In the genomic region with DNA sequence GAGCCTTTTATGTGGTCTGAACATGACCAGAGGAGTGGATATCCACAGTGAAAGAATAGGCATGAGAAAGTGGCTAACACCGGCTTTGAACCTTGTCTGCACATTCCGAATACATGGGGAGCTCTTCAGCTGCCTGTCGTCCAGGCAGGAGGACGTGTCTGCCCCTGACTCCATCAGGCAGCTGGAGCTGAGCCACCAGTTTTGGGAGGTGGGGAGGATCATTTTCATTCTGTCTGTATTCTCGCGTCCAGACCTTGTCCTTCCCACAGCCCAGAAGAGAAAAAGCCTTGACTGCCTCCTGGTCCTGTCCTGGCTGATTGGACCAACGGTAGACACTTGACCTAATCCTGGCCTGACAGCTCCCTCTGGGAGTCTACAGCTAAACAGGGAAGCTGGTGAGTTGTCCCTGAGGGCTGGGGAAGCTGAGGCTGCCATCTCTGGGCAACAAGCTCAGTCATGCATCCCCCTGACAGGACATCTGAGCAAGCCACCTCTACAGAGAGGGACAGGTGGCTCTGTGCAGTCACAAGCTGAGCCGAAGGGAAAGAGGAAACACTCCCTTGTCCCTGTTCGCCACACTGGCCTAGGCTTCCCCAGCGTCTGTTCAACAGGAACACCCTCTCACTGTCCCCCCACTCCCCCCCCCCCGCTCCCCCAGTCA, we compare ENCODE assay signal across 13 mouse cellular contexts.
DNase-seq lines count a peak whose midpoint lies in the region; ATAC-seq and TF ChIP-seq lines count a peak whose summit lies in the region.
"Had no signal": no experiment of that assay in that cellular context is flagged by ENCODE, and none has a peak within 500 bp of the region (broad histone marks: within the 10 kb centered on the region; RNA-seq: fewer than 3 reads in every experiment).

No protein-coding gene starts in this region.

- WGBS in hindbrain, embryonic 10.5 days: 19% methylated on average over 11 of the region's 11 CpGs
- 22% methylated on average over 11 of the region's 11 CpGs for WGBS in hindbrain, embryonic 11.5 days
- 18% methylated on average over 11 of the region's 11 CpGs for WGBS in hindbrain, embryonic 16.5 days
- 53% methylated on average over 11 of the region's 11 CpGs for WGBS in kidney, adult 2 months

- no peak for TF ChIP-seq CTCF in kidney, adult 2 months (conservative IDR thresholded peaks at IDR 0.05; ENCODE audit: insufficient read depth, insufficient read length, low read depth, low read length)

- no peak for DNase-seq in hindbrain, embryonic 10.5 days (ENCODE audit: low spot score)
- no peak for DNase-seq in hindbrain, embryonic 11.5 days (ENCODE audit: low spot score)
- peak; percentile 51 for DNase-seq in retina, embryonic 14.5 days (ENCODE audit: low spot score)
- DNase-seq in kidney, adult 2 months: no peak
- DNase-seq in gastrocnemius, postnatal 25 days: no peak
- DNase-seq: heart, adult 2 months; kidney, adult 18-20 months; lung, adult 2 months had no signal

- no peak overlapping the region for H3K9ac ChIP-seq in hindbrain, embryonic 11.5 days (ENCODE audit: low read depth, low read length)
- no peak overlapping the region for H3K9ac ChIP-seq in hindbrain, embryonic 16.5 days (ENCODE audit: low read depth, low read length)
- H3K9ac ChIP-seq: limb, embryonic 15.5 days had no signal

- H3K36me3 ChIP-seq in hindbrain, embryonic 10.5 days: no peaks in the 10 kb centered on the region
- H3K36me3 ChIP-seq in hindbrain, embryonic 11.5 days (ENCODE audit: control insufficient read depth, insufficient read depth, low read length): no peaks in the 10 kb centered on the region
- no peaks in the 10 kb centered on the region for H3K36me3 ChIP-seq in hindbrain, embryonic 16.5 days (ENCODE audit: control insufficient read depth, insufficient read depth, low read length)
- no peaks in the 10 kb centered on the region for H3K36me3 ChIP-seq in kidney, adult 2 months (ENCODE audit: control insufficient read depth, insufficient read depth, low read length)
- H3K36me3 ChIP-seq: forebrain, embryonic 10.5 days; limb, embryonic 15.5 days had no signal

- H3K4me3 ChIP-seq in hindbrain, embryonic 10.5 days: no peak overlapping the region
- no peak overlapping the region for H3K4me3 ChIP-seq in hindbrain, embryonic 11.5 days (ENCODE audit: low read depth, low read length)
- H3K4me3 ChIP-seq in hindbrain, embryonic 16.5 days (ENCODE audit: low read length): no peak overlapping the region
- no peak overlapping the region for H3K4me3 ChIP-seq in kidney, adult 2 months (ENCODE audit: insufficient read depth, low read depth, low read length)
- H3K4me3 ChIP-seq: forebrain, embryonic 10.5 days; heart, adult 2 months; limb, embryonic 15.5 days had no signal

- H3K9me3 ChIP-seq in hindbrain, embryonic 10.5 days: no peaks in the 10 kb centered on the region
- H3K9me3 ChIP-seq in hindbrain, embryonic 11.5 days (ENCODE audit: control insufficient read depth, low read length): no peaks in the 10 kb centered on the region
- H3K9me3 ChIP-seq in hindbrain, embryonic 16.5 days (ENCODE audit: control insufficient read depth, low read length): no peaks in the 10 kb centered on the region
- H3K9me3 ChIP-seq: forebrain, embryonic 10.5 days; limb, embryonic 15.5 days had no signal

- H3K27ac ChIP-seq in hindbrain, embryonic 10.5 days: peak overlapping the region; percentile 54; the same call in 1 of the 2 replicates
- H3K27ac ChIP-seq in hindbrain, embryonic 11.5 days (ENCODE audit: low read depth, low read length): no peak overlapping the region
- H3K27ac ChIP-seq in hindbrain, embryonic 16.5 days (ENCODE audit: low read depth, low read length): peak overlapping the region; percentile 52; the same call in 1 of the 2 replicates
- H3K27ac ChIP-seq in kidney, adult 2 months (ENCODE audit: insufficient read depth, low read depth, low read length): no peak overlapping the region
- H3K27ac ChIP-seq: forebrain, embryonic 10.5 days; heart, adult 2 months; limb, embryonic 15.5 days; macrophage had no signal

- no peak for TF ChIP-seq POLR2A in kidney, adult 2 months (IDR thresholded peaks at IDR 0.05; ENCODE audit: low read depth, low read length)

- ATAC-seq in hindbrain, embryonic 11.5 days (ENCODE audit: low FRiP score): no peak
- ATAC-seq in common myeloid progenitor, adult 5-6 weeks (replicated peaks; ENCODE audit: low read depth, poor library complexity, severe bottlenecking): peak; percentile 78
- ATAC-seq in hindbrain, embryonic 16.5 days: peak; percentile 34; the same call in 1 of the 2 replicates

- peaks cover 42% of the 10 kb centered on the region for H3K27me3 ChIP-seq in hindbrain, embryonic 10.5 days (ENCODE audit: insufficient read depth, poor library complexity, severe bottlenecking)
- no peaks in the 10 kb centered on the region for H3K27me3 ChIP-seq in hindbrain, embryonic 11.5 days (ENCODE audit: control insufficient read depth, insufficient read depth, low read length)
- no peaks in the 10 kb centered on the region for H3K27me3 ChIP-seq in hindbrain, embryonic 16.5 days (replicated peaks; ENCODE audit: control insufficient read depth, insufficient read depth, low read length)
- H3K27me3 ChIP-seq in kidney, adult 2 months (replicated peaks; ENCODE audit: control insufficient read depth, insufficient read depth, low read length): no peaks in the 10 kb centered on the region

- no peak overlapping the region for H3K4me2 ChIP-seq in hindbrain, embryonic 11.5 days (replicated peaks; ENCODE audit: low read depth, low read length)
- H3K4me2 ChIP-seq in hindbrain, embryonic 16.5 days (ENCODE audit: low read length): no peak overlapping the region
- H3K4me2 ChIP-seq: limb, embryonic 15.5 days had no signal

- peaks cover 62% of the 10 kb centered on the region for H3K4me1 ChIP-seq in hindbrain, embryonic 10.5 days (replicated peaks)
- H3K4me1 ChIP-seq in hindbrain, embryonic 11.5 days (replicated peaks; ENCODE audit: control insufficient read depth, insufficient read depth, low read length): peaks cover 8% of the 10 kb centered on the region; the same call in 1 of the 2 replicates
- H3K4me1 ChIP-seq in hindbrain, embryonic 16.5 days (ENCODE audit: control insufficient read depth, insufficient read depth, low read depth, low read length): peaks cover 38% of the 10 kb centered on the region
- no peaks in the 10 kb centered on the region for H3K4me1 ChIP-seq in kidney, adult 2 months (ENCODE audit: control insufficient read depth, insufficient read depth, low read length)

Comparison
In these comparisons a context has a peak if more than half of its experiments do, and no peak if none do; other contexts are left out.
1. H3K27ac ChIP-seq: peak in hindbrain, embryonic 10.5 days (single experiment) and hindbrain, embryonic 16.5 days (single experiment); none in hindbrain, embryonic 11.5 days (single experiment) and kidney, adult 2 months (single experiment).